Mouse (Mus musculus) embryonic facial prominence, embryonic 11.5 days (tissue): ENCODE measurements around the gene Abhd12b. TPM values are rescaled to one million over a fixed set of nuclear protein-coding genes. Genes with fewer than 3 reads are reported as not detected.
"Not testable (repeated sequence)": the region's sequence is repeated elsewhere in the genome, so short reads cannot be mapped to it uniquely, and the experiment has no call there.

ENCODE experiments used
- ATAC-seq: fragments of 200-750 bp; cut with Nextera tagmentation; replicated peaks from 2 replicates; pipeline ENCODE4 v1.8.0; 2017; ENCODE audit warnings: low read depth; ENCODE audit not compliant: insufficient number of reproducible peaks, low FRiP score, low TSS enrichment
- DNase-seq: peaks from one replicate; pipeline ENCODE4 v3.0.0-alpha.2; 2015; ENCODE audit warnings: low spot score
- H3K27ac ChIP-seq: fragments of 300-500 bp; sonication (generic); replicated peaks from 2 replicates; pipeline ENCODE4 v1.5.1; 2014; ENCODE audit warnings: mild to moderate bottlenecking, low read depth, low read length, control low read depth
- H3K27me3 ChIP-seq: fragments of 300-500 bp; sonication (generic); 2 replicates; pipeline ENCODE4 v1.6.1; 2014; ENCODE audit warnings: mild to moderate bottlenecking, low read length, moderate library complexity, mixed read lengths; ENCODE audit not compliant: control insufficient read depth, insufficient read depth
- H3K36me3 ChIP-seq: fragments of 300-500 bp; sonication (generic); replicated peaks from 2 replicates; pipeline ENCODE4 v1.6.1; 2014; ENCODE audit warnings: low read depth, mild to moderate bottlenecking, low read length, moderate library complexity, mixed read lengths; ENCODE audit not compliant: control insufficient read depth, insufficient read depth
- H3K4me1 ChIP-seq: fragments of 300-500 bp; sonication (generic); 2 replicates; pipeline ENCODE4 v1.6.1; 2014; ENCODE audit warnings: low read length, mixed read lengths; ENCODE audit not compliant: control insufficient read depth, insufficient read depth
- H3K4me2 ChIP-seq: fragments of 300-500 bp; sonication (generic); 2 replicates; pipeline ENCODE4 v1.6.1; 2014; ENCODE audit warnings: low read depth, mild to moderate bottlenecking, control low read depth, low read length, moderate library complexity
- H3K4me3 ChIP-seq: fragments of 300-500 bp; sonication (generic); 2 replicates; pipeline ENCODE4 v1.5.1; 2014; ENCODE audit warnings: low read depth, low read length, control low read depth
- H3K9ac ChIP-seq: fragments of 300-500 bp; sonication (generic); replicated peaks from 2 replicates; pipeline ENCODE4 v1.6.1; 2014; ENCODE audit warnings: mild to moderate bottlenecking, control low read depth, low read length
- H3K9me3 ChIP-seq: fragments of 300-500 bp; sonication (generic); replicated peaks from 2 replicates; pipeline ENCODE4 v1.6.1; 2016; ENCODE audit warnings: mild to moderate bottlenecking, low read length, inconsistent platforms, mixed read lengths; ENCODE audit not compliant: control insufficient read depth
- WGBS: fragments of 180-500 bp; shearing (Covaris S2); extraction: QIAGEN DNeasy Blood & Tissue Kit; methylation state at CpG from one replicate; pipeline ENCODE4 v1.1.7; 2014; 5-methylcytosine and 5-hydroxymethylcytosine counted together
- polyA plus RNA-seq: library from polyadenylated mRNA; unstranded; fragments of >200 nt; fragmentation: Nextera tagmentation; extraction: Ambion mirVana; gene quantifications from 2 replicates; pipeline ENCODE4 v1.2.1, GENCODE M21; 2014

Abhd12b gene
- polyA plus RNA-seq, 1 experiment from 2014 or later, result not detected

GRCm38 (mm10) chr12:70140993-70141576, 12.9 kb upstream of the Abhd12b start:
- Histone ChIP-seq H3K27me3 (no peaks in the 10 kb centered on the region), H3K9me3 (no peaks in the 10 kb centered on the region), H3K4me3 (no peak overlapping the region), H3K9ac (no peak overlapping the region), H3K27ac (no peak overlapping the region), H3K36me3 (no peaks in the 10 kb centered on the region), H3K4me2 (no peak overlapping the region), H3K4me1 (no peaks in the 10 kb centered on the region)
- DNase-seq (no peak), ATAC-seq (no peak)
- 88% methylated on average over 5 of the region's 5 CpGs for WGBS

- not testable (repeated sequence) for H3K27ac ChIP-seq, H3K4me2 ChIP-seq, H3K9me3 ChIP-seq, H3K4me3 ChIP-seq, DNase-seq, H3K27me3 ChIP-seq, ATAC-seq, H3K36me3 ChIP-seq, H3K4me1 ChIP-seq, H3K9ac ChIP-seq
- 5% methylated on average over 3 of the region's 3 CpGs for WGBS
Measured at GRCm38 (mm10) chr12:70144106-70144587, 9.8 kb upstream of the Abhd12b start.

- Histone ChIP-seq H3K4me3 (no peak overlapping the region), H3K9ac (no peak overlapping the region), H3K4me1 (no peaks in the 10 kb centered on the region), H3K27me3 (no peaks in the 10 kb centered on the region), H3K9me3 (no peaks in the 10 kb centered on the region), H3K4me2 (no peak overlapping the region), H3K27ac (no peak overlapping the region), H3K36me3 (no peaks in the 10 kb centered on the region)
- DNase-seq, result peak; percentile 82
- ATAC-seq, result no peak
- 48% methylated on average over 20 of the region's 20 CpGs for WGBS
Measured at GRCm38 (mm10) chr12:70144637-70145448, 9.1 kb upstream of the Abhd12b start.

GRCm38 (mm10) chr12:70145586-70145985, 8.4 kb upstream of the Abhd12b start:
- DNase-seq, result no peak
- no peak for ATAC-seq
- Histone ChIP-seq H3K36me3 (no peaks in the 10 kb centered on the region), H3K9me3 (no peaks in the 10 kb centered on the region), H3K4me2 (no peak overlapping the region), H3K9ac (no peak overlapping the region), H3K4me3 (no peak overlapping the region), H3K4me1 (no peaks in the 10 kb centered on the region), H3K27ac (no peak overlapping the region), H3K27me3 (no peaks in the 10 kb centered on the region)
- WGBS, result 91% methylated on average over 6 of the region's 6 CpGs

GRCm38 (mm10) chr12:70147986-70148630, 5.8 kb upstream of the Abhd12b start:
- WGBS, result 6% methylated on average over 13 of the region's 13 CpGs
- Histone ChIP-seq H3K27me3 (no peaks in the 10 kb centered on the region), H3K4me1 (no peaks in the 10 kb centered on the region), H3K27ac (no peak overlapping the region), H3K4me3 (peak overlapping the region; percentile 22; the same call in 1 of the 2 replicates), H3K9me3 (no peaks in the 10 kb centered on the region), H3K36me3 (no peaks in the 10 kb centered on the region), H3K9ac (peak overlapping the region; percentile 32; the same call in 1 of the 2 replicates), H3K4me2 (peak overlapping the region; percentile 42)
- DNase-seq, result peak; percentile 60
- peak; percentile 30; the same call in 1 of the 2 replicates for ATAC-seq

- Histone ChIP-seq H3K4me1 (no peaks in the 10 kb centered on the region), H3K27ac (no peak overlapping the region), H3K4me2 (no peak overlapping the region), H3K27me3 (no peaks in the 10 kb centered on the region), H3K4me3 (no peak overlapping the region), H3K9me3 (no peaks in the 10 kb centered on the region), H3K9ac (no peak overlapping the region), H3K36me3 (no peaks in the 10 kb centered on the region)
- WGBS, result 12% methylated on average over 11 of the region's 11 CpGs
- DNase-seq (no peak), ATAC-seq (no peak)
Measured at GRCm38 (mm10) chr12:70148631-70149265, 5.2 kb upstream of the Abhd12b start.

GRCm38 (mm10) chr12:70156222-70156621, 2.3 kb downstream of the Abhd12b start:
- DNase-seq (no peak), ATAC-seq (no peak)
- Histone ChIP-seq H3K27ac (no peak overlapping the region), H3K9ac (no peak overlapping the region), H3K4me2 (no peak overlapping the region), H3K36me3 (no peaks in the 10 kb centered on the region), H3K4me3 (no peak overlapping the region), H3K27me3 (no peaks in the 10 kb centered on the region), H3K9me3 (no peaks in the 10 kb centered on the region), H3K4me1 (no peaks in the 10 kb centered on the region)
- 76% methylated on average over 6 of the region's 6 CpGs for WGBS
